Mouse (Mus musculus): Measurements from ENCODE around the gene Cadm2. TPM values are rescaled to one million over a fixed set of nuclear protein-coding genes. Genes with fewer than 3 reads are reported as not detected.

Cadm2 gene
- polyA plus RNA-seq, 1 experiment from 2014 or later = not detected

DNA sequence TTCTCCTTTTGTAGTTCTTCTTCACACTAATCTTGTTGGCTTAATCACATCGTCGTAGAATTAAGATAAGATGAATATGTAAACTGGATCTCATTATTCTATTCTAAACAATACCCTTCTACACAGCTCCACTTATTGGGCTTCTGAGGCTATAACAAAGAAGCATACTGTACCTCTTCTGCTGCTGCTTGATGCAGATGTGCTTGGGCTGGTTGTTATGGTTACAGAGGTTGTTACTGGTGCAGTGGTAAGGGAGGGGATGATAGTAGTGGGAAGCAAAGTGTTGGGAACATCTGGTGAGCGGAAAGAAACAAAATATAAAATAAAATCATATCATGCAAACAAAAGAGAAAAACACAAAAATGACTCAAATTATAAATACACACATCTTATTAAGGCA lies 889.5 kb downstream of the Cadm2 start:
- no peaks in the 10 kb centered on the region for H3K36me3 ChIP-seq (ENCODE audit: inconsistent target)
- 78% methylated on average over 3 of the region's 3 CpGs for WGBS (ENCODE audit: missing documents)

DNA sequence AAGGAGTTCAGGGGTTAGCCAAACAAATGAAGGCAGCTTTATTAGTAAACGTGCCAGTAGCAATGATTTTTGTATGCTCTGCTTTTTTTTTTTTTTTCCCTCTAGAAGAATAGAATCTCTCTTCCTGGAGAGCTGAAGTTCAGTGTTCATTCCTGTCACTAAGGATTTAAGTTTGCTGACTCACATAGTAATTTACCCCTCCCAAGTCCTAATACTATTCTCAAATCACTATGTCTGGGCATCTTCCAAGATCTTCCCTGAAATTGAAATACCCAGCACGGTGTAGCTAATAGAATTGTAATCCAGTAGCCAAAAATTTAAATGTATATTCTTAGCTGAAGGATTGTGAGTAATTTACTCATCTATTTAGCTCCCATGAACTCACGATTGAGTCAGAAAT lies 914.2 kb downstream of the Cadm2 start:
- Histone ChIP-seq H3K79me2 (ENCODE audit: inconsistent target) (no peaks in the 10 kb centered on the region), H3K27ac (no peak overlapping the region), H3K36me3 (ENCODE audit: inconsistent target) (no peaks in the 10 kb centered on the region), H3K4me3 (ENCODE audit: inconsistent target) (no peak overlapping the region)
- WGBS (ENCODE audit: missing documents) = 70% methylated on average over 3 of the region's 3 CpGs

More for the DNA sequence above, 889.5 kb downstream of the Cadm2 start:
- Histone ChIP-seq H3K79me2 (ENCODE audit: inconsistent target) (no peaks in the 10 kb centered on the region), H3K27ac (no peak overlapping the region), H3K4me3 (ENCODE audit: inconsistent target) (no peak overlapping the region)

DNA sequence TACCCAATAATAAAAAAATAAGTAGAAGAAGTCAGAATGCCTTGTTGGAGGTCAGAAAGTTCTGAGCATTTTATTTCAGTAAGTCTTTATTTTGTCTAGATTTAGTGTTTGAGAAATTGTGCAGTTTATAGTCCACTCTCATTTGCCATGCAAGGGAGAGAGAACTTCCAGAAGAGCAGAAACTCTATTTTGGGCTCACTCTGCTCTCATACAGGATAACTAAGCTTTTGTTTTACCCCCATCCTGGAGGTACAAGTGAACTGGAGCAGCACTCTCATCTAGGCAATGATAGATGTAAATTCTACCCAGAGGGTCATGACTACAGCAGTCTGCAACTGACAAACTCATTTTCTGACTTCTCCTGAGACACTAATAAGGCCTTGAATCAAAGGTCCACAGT lies 925.9 kb downstream of the Cadm2 start:
- Histone ChIP-seq H3K27ac (no peak overlapping the region), H3K36me3 (ENCODE audit: inconsistent target) (no peaks in the 10 kb centered on the region), H3K4me3 (ENCODE audit: inconsistent target) (no peak overlapping the region), H3K79me2 (ENCODE audit: inconsistent target) (no peaks in the 10 kb centered on the region)

DNA sequence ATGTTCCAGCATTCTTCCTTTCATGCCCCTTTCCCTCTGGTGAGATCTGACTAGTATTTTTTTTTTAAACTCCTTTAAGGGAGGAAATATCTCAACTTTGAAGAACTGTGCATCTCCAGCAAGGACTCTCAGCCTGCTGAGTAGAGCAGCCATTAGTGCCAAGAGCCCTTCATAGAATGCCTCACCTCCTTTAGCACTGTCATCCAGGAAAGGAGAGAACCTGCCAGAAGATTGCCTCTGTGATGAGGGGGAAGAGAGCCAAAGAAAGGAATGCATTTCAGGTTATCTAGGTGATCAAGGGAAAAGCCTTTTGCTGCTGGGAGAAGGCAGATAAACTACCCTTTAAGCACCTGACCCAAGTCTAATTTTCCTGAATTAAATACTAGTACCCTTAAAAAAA lies 943.5 kb downstream of the Cadm2 start:
- Histone ChIP-seq H3K4me3 (ENCODE audit: inconsistent target) (no peak overlapping the region), H3K36me3 (ENCODE audit: inconsistent target) (no peaks in the 10 kb centered on the region), H3K27ac (no peak overlapping the region), H3K79me2 (ENCODE audit: inconsistent target) (no peaks in the 10 kb centered on the region)

- no peak overlapping the region for H3K27ac ChIP-seq
- H3K36me3 ChIP-seq (ENCODE audit: inconsistent target) = no peaks in the 10 kb centered on the region
- no peak overlapping the region for H3K4me3 ChIP-seq (ENCODE audit: inconsistent target)
- no peaks in the 10 kb centered on the region for H3K79me2 ChIP-seq (ENCODE audit: inconsistent target)
- WGBS (ENCODE audit: missing documents) = 64% methylated on average over 1 of the region's 1 CpGs
These were observed 969.7 kb downstream of the Cadm2 start for GRCm38 (mm10) chr16:66651013-66651362.

- no peaks in the 10 kb centered on the region for H3K36me3 ChIP-seq (ENCODE audit: inconsistent target)
- H3K27ac ChIP-seq = no peak overlapping the region
- no peak overlapping the region for H3K4me3 ChIP-seq (ENCODE audit: inconsistent target)
- 85% methylated on average over 11 of the region's 11 CpGs for WGBS (ENCODE audit: missing documents)
- H3K79me2 ChIP-seq (ENCODE audit: inconsistent target) = no peaks in the 10 kb centered on the region
These were observed 970.2 kb downstream of the Cadm2 start for GRCm38 (mm10) chr16:66650348-66651012.

- no peaks in the 10 kb centered on the region for H3K79me2 ChIP-seq (ENCODE audit: inconsistent target)
- no peak overlapping the region for H3K27ac ChIP-seq
- no peak overlapping the region for H3K4me3 ChIP-seq (ENCODE audit: inconsistent target)
- WGBS (ENCODE audit: missing documents) = 77% methylated on average over 2 of the region's 4 CpGs
- no peaks in the 10 kb centered on the region for H3K36me3 ChIP-seq (ENCODE audit: inconsistent target)
These were observed 972.9 kb downstream of the Cadm2 start for GRCm38 (mm10) chr16:66647798-66648197.

DNA sequence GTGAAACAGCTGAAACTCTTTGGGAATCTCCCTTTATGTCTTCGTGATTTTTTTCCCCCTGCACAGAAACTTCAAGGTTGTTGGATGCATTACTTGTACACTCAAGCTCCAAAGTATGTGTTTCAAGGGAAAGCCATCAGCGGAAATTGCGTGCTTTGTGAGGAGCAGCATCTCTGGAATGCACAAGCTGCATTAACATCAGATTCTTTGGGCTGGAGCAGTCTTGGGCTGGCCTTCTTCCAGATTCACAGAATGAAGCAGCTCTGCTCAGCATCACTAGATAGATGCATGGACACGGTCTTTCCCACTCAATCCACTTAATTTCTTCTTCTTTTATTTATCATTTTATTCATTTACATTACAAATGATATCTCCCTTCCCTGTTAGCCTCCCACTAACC lies 977.1 kb downstream of the Cadm2 start:
- 80% methylated on average over 4 of the region's 4 CpGs for WGBS (ENCODE audit: missing documents)
- Histone ChIP-seq H3K27ac (no peak overlapping the region), H3K4me3 (ENCODE audit: inconsistent target) (no peak overlapping the region), H3K79me2 (ENCODE audit: inconsistent target) (no peaks in the 10 kb centered on the region), H3K36me3 (ENCODE audit: inconsistent target) (no peaks in the 10 kb centered on the region)

GRCm38 (mm10) chr16:66627527-66627926 lies 993.2 kb downstream of the Cadm2 start:
- H3K36me3 ChIP-seq (ENCODE audit: inconsistent target) = no peaks in the 10 kb centered on the region
- H3K79me2 ChIP-seq (ENCODE audit: inconsistent target) = no peaks in the 10 kb centered on the region
- no peak overlapping the region for H3K27ac ChIP-seq
- no peak overlapping the region for H3K4me3 ChIP-seq (ENCODE audit: inconsistent target)

DNA sequence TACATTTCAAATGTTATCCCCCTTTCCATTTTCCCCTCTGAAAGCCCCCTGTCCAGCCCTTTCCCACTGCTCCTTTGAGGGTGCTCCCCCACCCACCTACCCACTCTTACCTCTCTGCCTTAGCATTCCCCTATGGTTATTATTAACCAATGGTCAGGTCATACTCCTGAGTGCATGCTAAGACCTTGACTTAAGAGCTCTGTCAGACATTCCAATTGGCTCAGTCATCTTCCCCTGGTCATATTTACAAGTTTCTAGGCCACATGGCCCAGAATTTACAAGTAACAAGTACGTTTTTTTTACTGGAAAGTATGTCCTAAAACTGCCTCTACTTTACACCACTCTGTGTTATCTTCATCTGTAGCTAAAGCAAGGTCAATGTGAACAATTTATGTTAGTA lies 998.3 kb downstream of the Cadm2 start:
- H3K4me3 ChIP-seq (ENCODE audit: inconsistent target) = no peak overlapping the region
- H3K79me2 ChIP-seq (ENCODE audit: inconsistent target) = no peaks in the 10 kb centered on the region
- H3K36me3 ChIP-seq (ENCODE audit: inconsistent target) = no peaks in the 10 kb centered on the region
- WGBS (ENCODE audit: missing documents) = 27% methylated on average over 1 of the region's 1 CpGs
- H3K27ac ChIP-seq = no peak overlapping the region

- no peak overlapping the region for H3K27ac ChIP-seq
- H3K4me3 ChIP-seq (ENCODE audit: inconsistent target) = no peak overlapping the region
- no peaks in the 10 kb centered on the region for H3K79me2 ChIP-seq (ENCODE audit: inconsistent target)
- no peaks in the 10 kb centered on the region for H3K36me3 ChIP-seq (ENCODE audit: inconsistent target)
- 89% methylated on average over 5 of the region's 5 CpGs for WGBS (ENCODE audit: missing documents)
These were observed 1008.1 kb downstream of the Cadm2 start for GRCm38 (mm10) chr16:66612624-66613023.
